ENCODE assay signal across 20 mouse cellular contexts in genomic region chr8:26484749-26485148, GRCm38 (mm10).
DNase-seq lines count a peak whose midpoint lies in the region; ATAC-seq lines count a peak whose summit lies in the region.
"Had no signal": no experiment of that assay in that cellular context is flagged by ENCODE, and none has a peak within 500 bp of the region (broad histone marks: within the 10 kb centered on the region; RNA-seq: fewer than 3 reads in every experiment).

No protein-coding gene starts in this region.

- ATAC-seq in cerebellum, adult (ENCODE audit: insufficient number of reproducible peaks, low FRiP score, low TSS enrichment): no peak
- no peak for ATAC-seq in heart, embryonic 12.5 days (ENCODE audit: insufficient number of reproducible peaks, low FRiP score)
- ATAC-seq: activated CD4-positive, CD25-positive, alpha-beta regulatory T cell, adult 4 months; CD4-positive, CD25-positive, alpha-beta regulatory T cell, adult 4 months; Patski had no signal

- peaks cover 5% of the 10 kb centered on the region; the same call in 1 of the 2 replicates for H3K27me3 ChIP-seq in heart, embryonic 10.5 days (ENCODE audit: insufficient read depth, poor library complexity, severe bottlenecking)
- H3K27me3 ChIP-seq in heart, embryonic 12.5 days (replicated peaks): no peaks in the 10 kb centered on the region
- H3K27me3 ChIP-seq: CH12.LX had no signal

- no peaks in the 10 kb centered on the region for H3K9me3 ChIP-seq in heart, embryonic 10.5 days
- H3K9me3 ChIP-seq in heart, embryonic 12.5 days (replicated peaks): no peaks in the 10 kb centered on the region
- H3K9me3 ChIP-seq: G1E had no signal

- H3K4me1 ChIP-seq in heart, embryonic 10.5 days: no peaks in the 10 kb centered on the region
- H3K4me1 ChIP-seq in heart, embryonic 12.5 days (replicated peaks): peaks cover 3% of the 10 kb centered on the region; the same call in 1 of the 2 replicates

- no peak overlapping the region for H3K9ac ChIP-seq in heart, embryonic 12.5 days

- 84% methylated on average over 5 of the region's 5 CpGs for WGBS in heart, embryonic 10.5 days
- WGBS in heart, embryonic 12.5 days: 81% methylated on average over 5 of the region's 5 CpGs

- no peak overlapping the region for H3K4me2 ChIP-seq in heart, embryonic 12.5 days

- no peak overlapping the region for H3K4me3 ChIP-seq in heart, embryonic 10.5 days
- no peak overlapping the region for H3K4me3 ChIP-seq in heart, embryonic 12.5 days

- no peaks in the 10 kb centered on the region for H3K36me3 ChIP-seq in heart, embryonic 10.5 days
- no peaks in the 10 kb centered on the region for H3K36me3 ChIP-seq in heart, embryonic 12.5 days
- H3K36me3 ChIP-seq: G1E had no signal

- DNase-seq in cerebellum, postnatal 10 days: peak; percentile 34 to 56
- DNase-seq in heart, embryonic 10.5 days (ENCODE audit: low spot score): peak; percentile 2
- DNase-seq: adrenal gland, adult 2 months; adrenal gland, adult 8-10 months; adrenal gland, postnatal 10 days; adrenal gland, postnatal 14 days; adrenal gland, postnatal 25 days; adrenal gland, postnatal 36 days; B cell, adult 2 months; cerebellum, adult 11 months; cerebellum, adult 11-12 months; cerebellum, adult 18-20 months; cerebellum, adult 2 months had no signal

- H3K27ac ChIP-seq in heart, embryonic 10.5 days: no peak overlapping the region
- no peak overlapping the region for H3K27ac ChIP-seq in heart, embryonic 12.5 days (ENCODE audit: poor library complexity, severe bottlenecking)
